Mouse (Mus musculus) layer of hippocampus, postnatal 25 days (tissue): Measurements from ENCODE around the gene Faf1. TPM values are rescaled to one million over a fixed set of nuclear protein-coding genes. Genes with fewer than 3 reads are reported as not detected.
"Not testable (repeated sequence)": the region's sequence is repeated elsewhere in the genome, so short reads cannot be mapped to it uniquely, and the experiment has no call there.

Experiments
- DNase-seq, 2 experiments: peaks; one replicate each; pipeline ENCODE4 v3.0.0; 2022; ENCODE audit warnings: mixed read lengths in 2 of 2, low spot score in 1 of 2; ENCODE audit errors: extremely low spot score in 1 of 2
- total RNA-seq, 2 experiments: library from RNA; stranded (reverse); gene quantifications; 2 replicates each; pipeline ENCODE4 v1.2.3; 2021

Gene Faf1
- total RNA-seq, 2 experiments from 2014 or later = 24.0 to 26.8 TPM

DNA sequence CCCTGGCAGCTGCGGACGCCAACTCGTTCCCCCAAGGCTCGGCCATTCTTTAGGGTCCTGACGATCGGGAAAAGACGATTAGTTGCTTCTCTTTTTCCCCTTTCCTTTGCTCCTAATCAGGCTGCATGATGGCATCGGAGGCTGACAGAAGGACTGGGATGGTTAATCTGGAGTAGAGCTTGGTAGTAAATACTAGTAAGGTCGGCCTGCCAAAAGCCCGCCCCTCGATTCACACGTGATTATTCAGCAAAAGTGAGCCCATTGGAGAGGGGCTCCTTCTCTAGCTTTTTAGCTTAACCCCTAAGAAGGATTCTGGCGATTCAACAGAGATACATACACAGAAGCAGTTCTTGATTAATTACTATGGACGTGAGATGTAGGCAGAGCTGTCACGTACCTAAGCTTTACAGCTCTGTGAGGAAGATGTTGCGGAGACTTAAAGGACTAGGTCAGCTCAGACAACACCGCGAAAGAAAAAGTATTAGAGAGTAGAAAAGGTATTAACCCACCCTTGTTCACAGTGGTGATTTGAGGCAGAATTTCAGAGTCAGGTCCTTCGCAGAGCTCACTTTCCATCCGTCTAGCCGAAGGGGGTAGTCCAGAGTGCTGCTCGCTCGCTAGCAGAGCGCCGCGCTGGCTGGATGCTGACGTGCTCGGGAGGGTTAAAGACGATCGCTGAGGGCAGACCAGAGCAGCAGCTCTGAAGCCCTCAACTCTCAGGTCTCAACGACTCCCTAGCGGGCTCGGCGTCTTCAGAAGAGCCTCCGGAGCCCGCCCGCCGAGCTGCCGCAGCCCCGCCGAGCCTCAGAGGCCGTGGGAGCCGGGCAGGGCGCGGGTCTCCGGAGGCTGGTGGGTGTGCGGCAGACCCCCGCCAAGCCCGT lies 11.0 kb upstream of the Faf1 start:
- peak; percentile 8 to 31 for DNase-seq

DNA sequence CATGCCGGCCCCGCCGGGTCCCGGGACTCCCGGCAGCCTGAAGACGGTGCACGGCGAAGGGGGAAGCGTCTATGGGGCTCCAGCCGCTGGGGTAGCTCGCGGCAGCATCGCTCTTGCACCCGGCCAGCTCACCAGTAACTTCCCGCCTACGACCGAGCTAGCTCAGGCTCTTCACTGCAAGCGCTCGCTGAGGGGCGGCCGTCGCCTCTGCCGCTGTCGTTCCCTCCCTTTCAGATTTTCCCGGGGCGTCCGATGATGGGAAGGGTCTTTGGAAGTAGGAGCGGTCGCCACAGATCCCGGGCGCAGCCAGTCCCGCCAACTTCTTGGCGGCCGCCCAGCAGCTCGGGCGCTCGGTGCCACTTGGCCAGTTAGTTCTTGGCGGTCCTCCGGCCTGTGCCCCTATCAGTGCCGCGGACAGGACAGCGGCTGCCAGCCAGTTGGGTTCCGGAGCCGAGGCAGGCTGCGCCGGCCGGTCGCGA lies 10.4 kb upstream of the Faf1 start:
- DNase-seq = peak; percentile 36 to 38

DNA sequence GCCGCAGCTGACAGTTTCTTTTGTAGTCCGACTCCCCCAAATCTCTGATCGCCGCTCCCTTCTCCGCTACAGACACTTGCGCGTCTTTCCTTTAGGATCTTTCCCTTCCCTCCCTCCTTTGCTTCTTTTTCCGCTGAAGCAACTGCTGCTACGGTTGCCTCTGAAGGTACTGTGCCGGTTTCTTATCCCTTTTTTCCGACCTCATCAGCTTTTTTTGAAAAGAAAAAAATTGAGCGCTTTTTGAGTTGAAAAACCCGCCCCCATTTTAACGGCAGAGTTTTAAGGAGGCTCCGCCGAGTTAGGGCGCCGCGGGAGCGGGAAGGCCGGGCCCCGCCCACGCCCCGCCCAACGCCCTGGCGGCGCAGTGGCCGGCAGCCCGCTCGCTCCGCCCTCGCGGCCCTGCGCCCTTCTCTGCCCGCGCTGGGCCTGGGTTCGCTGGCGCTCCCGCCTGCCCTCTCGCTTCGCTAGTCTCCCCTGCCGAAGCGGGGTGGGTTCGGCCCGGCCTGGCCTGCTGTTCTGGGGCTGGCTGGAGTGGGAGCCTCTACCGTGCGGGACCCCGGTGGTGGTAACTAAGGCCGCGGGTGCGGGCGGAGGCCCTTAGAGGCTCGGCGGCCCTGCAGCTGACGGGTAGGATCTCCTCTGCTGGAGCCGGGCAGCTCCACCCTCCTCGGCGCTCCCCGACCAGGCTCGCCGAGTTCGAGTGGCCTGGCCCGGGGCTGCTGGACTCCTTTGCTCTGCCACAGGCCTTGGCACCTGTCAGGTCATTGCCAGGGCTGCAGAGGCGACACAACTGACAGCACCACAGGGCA lies 9.7 kb upstream of the Faf1 start, which contains the start of gene Cdkn2c:
Gene Cdkn2c (minus strand): TSS at position 729 of the 809 bp plus-strand sequence.
- peak; percentile 55 to 61 for DNase-seq

DNA sequence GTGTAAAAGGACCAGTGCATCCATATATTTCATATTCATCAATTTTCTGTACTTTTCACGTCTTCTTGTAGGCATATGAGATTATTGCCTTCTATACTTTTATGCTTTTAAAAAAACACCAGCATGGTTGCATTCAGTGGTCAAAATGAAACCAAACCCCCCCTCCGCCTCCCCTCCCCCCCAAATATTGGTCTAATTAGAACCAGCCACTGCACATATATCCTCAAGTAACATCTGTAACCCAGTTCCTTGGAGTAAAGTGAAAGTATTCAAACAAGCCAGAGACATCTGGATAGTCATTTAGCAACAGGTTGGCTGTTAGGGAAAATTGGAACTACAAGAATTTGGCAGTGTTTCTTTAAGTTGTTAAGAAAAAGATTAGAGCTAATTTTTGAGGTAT lies 8.9 kb upstream of the Faf1 start:
- DNase-seq = no peak

DNA sequence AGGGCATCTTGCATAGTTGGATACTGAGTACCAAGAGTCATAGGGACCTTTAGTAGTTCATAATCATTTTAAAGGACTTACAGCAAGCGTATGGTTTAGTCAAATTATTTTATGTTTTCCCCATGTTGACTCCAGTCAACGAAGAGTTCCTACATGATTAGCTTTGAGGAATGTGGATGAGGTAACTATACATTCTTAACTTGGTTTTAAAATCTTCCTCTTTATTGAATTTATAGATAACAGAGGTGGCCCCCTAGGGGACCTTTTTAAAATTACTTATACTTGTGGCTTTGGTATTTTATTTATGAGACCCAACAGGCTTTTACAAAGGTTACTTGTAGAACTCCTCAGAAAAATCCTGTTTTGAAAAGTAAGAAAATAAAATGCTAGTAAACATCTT lies 6.2 kb upstream of the Faf1 start:
- DNase-seq = no peak

DNA sequence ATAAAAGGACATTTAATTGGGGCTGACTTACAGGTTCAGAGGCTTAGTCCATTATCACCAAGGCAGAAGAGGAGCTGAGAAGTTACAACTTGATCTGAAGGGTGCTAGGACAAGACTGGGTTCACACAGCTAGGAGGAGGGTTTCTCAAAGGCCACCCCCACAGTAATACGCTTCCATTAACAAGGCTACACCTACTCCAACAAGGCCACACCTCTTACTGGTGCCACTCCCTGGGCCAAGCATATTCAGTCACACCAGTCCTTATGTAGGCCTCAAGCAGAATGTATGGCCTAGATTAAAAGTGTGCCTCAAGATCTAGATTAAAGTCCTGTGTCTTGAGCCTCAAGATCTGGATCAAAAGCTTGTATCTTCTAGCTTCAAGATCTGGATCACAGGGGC lies 4.4 kb upstream of the Faf1 start:
- DNase-seq = no peak

DNA sequence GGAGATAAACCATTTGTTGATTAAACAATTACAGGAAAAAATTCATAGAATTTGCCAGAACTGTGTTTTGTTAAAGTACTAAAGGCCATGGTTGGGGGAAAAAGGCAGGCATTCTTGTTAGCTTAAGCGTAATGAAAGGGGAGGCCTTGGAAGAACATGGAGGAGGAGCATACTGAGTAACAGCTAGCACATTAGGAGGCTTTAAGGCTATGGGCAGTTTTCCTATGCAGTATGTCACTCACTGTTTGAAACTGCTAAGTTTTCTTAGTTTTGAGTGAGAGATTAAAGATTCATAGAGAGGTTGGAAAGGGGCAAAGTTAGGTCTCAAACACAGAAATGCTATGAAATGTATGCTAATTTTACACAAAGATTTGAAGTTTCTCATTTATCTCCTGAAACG lies 2.3 kb upstream of the Faf1 start:
- DNase-seq = no peak

DNA sequence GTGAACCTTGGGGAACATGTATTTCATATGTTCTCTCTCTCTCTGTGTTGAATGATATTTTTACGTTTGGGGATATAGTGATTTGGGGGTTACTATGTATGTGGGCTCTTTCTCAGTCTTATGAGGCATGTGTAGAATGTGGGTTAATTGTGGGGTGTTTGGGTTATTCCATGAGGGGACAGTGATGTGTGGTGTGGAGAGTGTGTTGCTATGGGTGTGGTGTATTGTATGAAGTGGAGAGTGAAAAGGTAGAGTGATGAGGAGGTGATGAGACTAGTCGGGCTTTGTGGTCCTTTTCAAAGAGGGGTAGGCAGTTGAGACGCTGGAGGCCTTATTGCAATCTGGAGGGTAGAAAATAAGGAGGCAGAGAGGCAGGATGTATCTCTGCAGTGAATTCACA lies 833 bp downstream of the Faf1 start:
- no peak for DNase-seq

DNA sequence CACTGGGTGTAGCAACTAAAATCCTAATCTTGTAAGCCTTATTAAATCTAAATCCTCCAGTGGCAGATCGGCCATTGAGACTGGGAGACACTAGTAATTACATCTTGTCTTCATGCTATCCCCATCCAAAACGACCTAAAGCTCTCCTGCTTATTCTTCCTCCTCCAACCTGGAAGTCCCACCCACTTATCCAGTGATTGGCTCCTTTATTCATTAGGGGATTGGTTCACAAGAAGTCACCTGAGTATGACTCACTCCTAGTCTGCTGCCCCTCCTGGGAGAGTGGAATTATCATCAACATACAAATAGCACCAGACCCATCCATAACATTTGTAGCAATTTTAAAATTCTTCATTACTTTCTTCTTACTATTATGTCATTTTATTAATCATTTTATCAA lies 7.2 kb downstream of the Faf1 start:
- no peak for DNase-seq

DNA sequence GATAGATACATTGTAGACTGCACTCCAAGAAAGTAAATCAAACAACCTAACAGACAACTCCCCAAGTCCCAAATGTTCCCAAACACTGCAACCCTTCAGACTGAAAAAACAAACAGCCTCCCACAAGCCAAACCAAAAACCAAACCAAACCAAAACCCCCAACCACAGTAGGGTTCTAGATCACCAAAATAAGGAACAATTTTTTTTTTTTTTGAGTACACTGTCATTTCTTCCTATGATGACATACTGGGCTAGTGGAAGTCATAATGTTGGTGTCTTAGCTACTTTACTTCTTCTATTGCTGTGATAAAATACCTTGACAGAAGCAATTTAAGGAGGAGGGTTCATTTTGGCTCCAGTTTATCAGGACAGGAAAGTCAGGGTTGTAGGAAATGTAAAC lies 16.3 kb downstream of the Faf1 start:
- DNase-seq = no peak

DNA sequence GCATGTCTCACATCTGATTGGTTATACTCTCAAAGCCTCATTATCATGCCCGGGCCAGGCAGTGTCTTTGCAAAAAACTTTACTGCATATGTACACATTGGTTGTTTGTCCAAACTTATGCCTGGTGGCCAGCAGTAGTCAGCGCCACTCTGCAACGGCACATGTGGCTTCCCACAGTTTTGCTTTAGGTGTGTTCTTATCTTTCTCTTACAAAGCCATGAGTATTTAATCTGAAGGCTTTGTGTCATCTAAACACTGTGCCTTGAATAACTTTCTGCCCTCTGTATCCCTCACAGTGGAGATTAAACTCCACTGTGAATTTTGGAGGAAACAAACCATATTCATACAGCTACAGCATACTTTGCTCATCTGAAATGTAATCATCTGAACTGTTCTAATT lies 24.3 kb downstream of the Faf1 start:
- DNase-seq = not testable (repeated sequence)

DNA sequence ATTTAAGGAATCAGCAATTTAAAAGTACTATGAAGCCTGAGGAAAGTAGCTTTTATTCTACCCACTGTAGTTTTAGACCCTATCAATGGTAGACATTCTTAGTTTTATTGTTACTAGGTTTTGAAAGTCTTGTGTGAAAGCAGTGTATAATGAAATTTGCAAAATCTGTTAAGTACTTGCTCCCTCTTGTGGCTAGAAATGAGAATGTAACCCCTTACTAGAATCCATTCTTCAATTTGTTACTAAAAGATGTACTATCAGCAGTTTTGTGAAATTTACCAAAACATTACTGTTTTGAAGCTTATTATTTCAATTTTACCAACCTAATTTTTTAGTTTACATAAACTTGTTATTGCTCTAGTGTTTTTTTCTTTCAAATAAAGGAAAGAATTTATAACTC lies 27.2 kb downstream of the Faf1 start:
- DNase-seq = no peak

DNA sequence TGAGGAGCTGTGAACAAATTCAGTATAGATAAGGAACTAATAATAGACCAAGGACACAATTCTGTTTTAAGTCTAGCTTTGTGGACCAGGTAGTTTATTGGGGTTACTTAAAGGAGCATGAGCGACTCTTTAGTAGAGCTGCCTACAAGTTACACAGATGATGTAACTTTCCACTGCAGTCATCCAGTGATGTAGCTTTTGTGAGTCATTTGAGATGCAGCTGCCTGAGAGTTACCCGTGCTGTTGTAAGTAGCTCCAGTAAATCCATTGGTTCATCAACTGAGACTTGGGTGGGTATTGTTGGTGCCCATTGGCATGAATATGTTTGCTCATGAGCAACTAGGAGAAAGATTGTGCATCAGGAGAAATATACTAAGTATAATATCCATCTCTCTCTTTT lies 29.0 kb downstream of the Faf1 start:
- DNase-seq = no peak

DNA sequence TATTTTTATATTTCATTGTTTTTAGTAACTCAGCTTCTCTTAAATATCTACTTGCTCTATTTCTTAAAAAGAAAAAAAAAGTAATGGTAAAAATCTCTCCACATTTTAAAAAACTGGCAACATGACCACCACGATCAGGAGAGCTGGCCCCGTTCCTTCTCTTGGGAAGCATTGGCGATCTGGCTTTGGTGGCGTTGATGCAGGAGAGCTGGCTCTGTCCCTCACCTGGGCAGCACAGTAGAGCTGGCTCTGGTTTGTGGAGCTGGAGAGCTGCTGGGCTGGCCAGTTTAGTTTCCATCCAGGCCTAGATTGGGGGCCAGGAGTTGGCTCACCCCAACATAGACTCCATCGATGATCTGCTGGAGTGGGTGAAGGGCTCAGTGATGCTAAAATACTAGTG lies 42.9 kb downstream of the Faf1 start:
- DNase-seq = no peak

DNA sequence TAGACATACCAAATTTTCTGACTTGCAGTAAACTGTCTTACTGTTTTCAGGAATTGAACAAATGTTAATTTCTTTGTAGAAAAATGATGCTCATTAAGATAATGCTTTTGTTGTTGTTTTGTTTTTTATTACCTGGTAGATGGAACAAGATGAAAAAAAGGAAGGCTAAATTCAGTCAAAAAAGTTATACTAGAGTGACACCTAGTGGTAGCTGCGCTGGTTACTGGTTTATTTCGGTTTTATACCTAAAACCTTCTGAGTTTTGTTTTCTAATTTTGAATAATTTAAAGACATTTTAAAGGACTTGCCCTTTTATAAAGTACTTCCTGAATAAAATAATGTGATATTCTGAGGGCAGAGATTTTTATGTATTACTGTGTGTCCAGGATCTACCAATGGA lies 52.9 kb downstream of the Faf1 start:
- peak in 1 of 2 experiments; percentile 59 for DNase-seq

DNA sequence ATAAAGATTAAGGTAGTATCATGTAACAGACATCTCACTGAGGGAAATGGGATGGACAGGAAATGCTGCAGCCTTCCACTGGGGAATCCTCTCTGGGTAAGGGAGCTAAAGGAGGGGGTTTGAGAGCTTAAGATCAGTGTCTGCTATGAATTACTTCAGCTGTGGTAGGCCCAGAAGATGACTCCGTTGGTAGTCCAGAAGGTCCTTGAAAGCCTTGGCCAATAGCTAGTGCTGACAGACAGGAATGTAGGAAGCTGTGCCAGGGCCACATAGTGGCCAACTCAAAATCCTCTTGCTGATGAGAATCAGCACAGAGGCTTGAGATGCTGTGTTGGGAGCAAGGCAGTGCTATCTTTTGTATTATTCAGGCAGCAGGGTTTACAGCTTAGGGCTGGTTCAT lies 59.4 kb downstream of the Faf1 start:
- DNase-seq = no peak

DNA sequence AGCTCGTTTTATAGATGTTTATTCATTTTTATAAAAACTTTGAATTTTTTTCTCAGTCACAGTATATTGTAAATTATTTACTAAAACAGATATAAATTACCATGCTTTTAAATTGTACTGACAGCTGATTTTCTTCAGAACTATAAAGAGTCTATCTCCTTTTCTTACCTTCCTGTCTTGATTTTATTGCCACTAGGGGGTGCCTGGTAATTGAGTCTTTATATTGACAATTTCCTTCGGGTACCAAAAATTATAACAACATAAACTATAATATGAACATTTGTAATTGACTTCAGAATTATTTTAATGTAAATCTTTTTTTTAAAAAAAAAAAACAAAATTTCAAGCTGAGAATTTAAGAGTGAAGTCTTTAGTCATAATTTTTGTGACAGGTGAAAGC lies 67.6 kb downstream of the Faf1 start:
- DNase-seq = no peak

DNA sequence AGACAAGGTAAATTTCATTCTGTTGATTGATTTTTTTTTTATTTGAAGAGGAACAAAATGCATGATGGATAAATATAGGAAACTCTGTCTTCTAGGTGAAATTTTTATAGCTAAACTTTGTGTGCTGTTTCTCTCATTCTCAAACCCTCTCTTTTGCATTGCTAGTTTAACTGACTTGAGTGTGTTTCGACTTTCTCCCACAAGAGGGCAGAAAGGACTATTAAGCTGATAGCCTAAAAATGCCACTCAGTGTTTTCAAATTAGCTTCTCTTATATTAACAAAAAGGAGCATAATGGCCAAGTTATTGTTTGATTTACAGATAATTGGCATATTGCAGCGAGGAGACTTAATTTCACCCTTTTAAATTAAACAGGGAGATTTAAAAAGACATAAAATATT lies 82.6 kb downstream of the Faf1 start:
- peak in 1 of 2 experiments; percentile 53 for DNase-seq

DNA sequence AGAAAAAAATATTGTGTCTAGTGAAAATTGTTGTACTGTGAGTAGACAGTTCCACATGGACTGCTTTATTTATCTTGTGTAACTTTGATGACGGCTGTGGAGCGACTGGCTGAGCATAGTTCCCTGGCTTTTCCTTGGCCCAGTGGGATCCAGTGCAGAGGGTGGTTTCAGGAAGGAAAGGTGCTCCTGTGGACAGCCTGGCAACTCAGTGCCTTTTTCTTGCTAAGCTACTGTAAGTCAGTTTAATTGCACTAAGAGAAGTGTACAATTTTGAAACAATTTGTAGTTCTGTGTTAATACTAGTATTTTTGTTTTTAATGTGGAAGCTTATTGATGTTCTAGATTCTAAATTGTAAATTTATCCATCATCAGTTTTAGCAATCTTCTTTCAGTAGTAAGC lies 83.5 kb downstream of the Faf1 start:
- DNase-seq = no peak

DNA sequence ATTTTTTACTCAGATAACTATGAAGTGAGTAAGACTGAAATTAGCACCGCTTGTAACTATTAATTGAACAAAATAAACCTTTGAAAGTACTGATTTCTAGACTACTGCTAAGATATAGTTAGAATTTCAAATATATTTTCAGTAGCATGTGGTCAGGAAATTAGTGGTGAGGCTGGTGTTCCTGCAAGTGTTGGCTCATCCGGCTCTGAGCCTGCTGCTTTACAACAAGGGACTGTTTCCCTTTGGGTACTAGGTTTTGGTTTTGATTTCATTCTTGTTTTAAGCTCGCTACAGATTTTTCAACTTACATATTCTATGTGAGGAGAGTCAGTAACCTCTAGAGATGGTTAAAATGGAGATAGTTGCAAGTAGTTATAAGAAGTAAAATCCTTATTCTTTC lies 84.1 kb downstream of the Faf1 start:
- no peak for DNase-seq

DNA sequence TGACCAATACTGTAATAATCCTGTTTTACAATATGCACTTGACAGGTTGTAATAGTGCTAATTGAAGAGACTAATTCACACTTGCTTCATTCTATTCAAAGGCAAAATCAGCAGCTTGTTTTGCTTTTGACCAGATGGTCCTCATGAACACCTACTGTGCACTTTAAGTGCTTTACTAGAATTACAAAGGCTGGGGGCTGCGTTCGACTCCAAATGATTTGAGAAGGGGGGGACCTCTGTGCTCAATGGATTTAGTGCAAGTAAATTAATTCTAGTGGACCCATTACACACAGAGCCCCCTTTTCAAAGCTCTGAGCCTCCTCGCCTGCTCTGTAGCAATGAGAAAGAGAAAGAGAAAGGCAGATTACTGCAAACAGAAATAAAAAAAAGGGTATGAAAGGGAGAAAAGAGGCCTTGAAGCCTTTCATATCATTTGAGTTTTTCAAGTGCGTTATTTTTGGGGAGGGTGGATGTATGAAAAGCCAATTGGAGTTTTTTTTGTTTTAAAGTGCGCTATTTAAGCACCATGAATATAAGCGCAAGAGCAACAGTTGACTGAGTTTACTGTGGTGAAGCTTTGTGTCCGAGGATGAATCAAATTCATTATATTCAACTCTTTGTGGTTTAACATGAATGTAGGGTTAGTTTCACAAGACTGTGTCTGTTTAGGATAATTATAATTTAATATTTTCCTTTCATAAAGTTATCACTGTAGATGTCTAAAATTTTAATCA lies 86.5 kb downstream of the Faf1 start:
- DNase-seq = no peak
